In the genomic region with DNA sequence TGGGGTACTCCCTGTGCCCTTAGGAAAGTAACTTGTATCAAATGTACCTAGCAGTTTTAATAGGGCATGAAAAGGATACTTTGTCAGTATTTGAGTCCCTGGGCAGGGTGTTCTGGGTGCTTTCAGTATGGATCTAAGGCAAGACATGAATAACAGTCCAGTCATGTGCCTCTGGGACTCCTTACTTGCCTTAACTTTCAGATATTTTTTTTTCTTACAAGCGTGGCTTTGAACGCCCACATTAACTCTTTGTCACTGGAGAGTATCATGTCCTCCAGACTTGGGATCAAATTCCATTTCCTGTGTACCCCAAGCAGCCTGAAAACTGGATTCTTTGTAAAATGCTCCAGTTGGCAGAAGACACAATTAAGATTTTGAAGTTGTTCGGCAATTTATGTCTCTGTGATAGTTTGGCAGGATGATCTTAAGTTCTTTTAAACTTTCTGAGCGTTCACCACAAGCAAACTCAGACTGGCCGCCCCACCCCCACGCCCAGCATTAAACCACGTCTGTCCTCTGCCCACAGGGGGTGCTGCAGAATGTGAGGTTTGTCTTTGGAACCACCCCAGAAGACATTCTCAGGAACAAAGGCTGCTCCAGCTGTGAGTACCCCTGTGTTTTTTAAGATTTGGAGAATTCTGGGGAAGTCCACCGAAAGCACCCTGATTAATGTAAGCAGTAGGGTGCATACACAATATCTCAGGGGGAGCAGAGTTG, we compare ENCODE assay signal across 8 mouse cellular contexts. TPM values are rescaled to one million over a fixed set of nuclear protein-coding genes. Genes with fewer than 3 reads are reported as not detected.
A peak's percentile ranks its signal among the peaks of the same experiment; 100 is the strongest.
DNase-seq lines count a peak whose midpoint lies in the region; ATAC-seq lines count a peak whose summit lies in the region.

No protein-coding gene starts in this region.

- 42% methylated on average over 8 of the region's 8 CpGs for WGBS in forebrain, embryonic 16.5 days
- WGBS in kidney, embryonic 16.5 days, result 33% methylated on average over 8 of the region's 8 CpGs

- H3K4me3 ChIP-seq in forebrain, embryonic 16.5 days (replicated peaks; ENCODE audit: low read length), result peak overlapping the region; percentile 55
- peak overlapping the region; percentile 72 for H3K4me3 ChIP-seq in kidney, embryonic 16.5 days (ENCODE audit: low read length)

- 0 out of 2 replicates have a peak, but pooled peaks cover 5% of the 10 kb centered on the region for H3K27me3 ChIP-seq in forebrain, embryonic 16.5 days (replicated peaks; ENCODE audit: control insufficient read depth, insufficient read depth, low read length)
- no peaks in the 10 kb centered on the region; the same call in 1 of the 2 replicates for H3K27me3 ChIP-seq in kidney, embryonic 16.5 days (ENCODE audit: insufficient read depth, low read length)

- H3K9me3 ChIP-seq in forebrain, embryonic 16.5 days (ENCODE audit: control insufficient read depth, low read length), result no peaks in the 10 kb centered on the region
- H3K9me3 ChIP-seq in kidney, embryonic 16.5 days (ENCODE audit: low read length), result no peaks in the 10 kb centered on the region

- DNase-seq in urinary bladder, postnatal 14 days (ENCODE audit: low spot score), result peak; percentile 44
- no peak for DNase-seq in urinary bladder, postnatal 36 days (ENCODE audit: low spot score in 2 of 2)
- peak; percentile 24 for DNase-seq in lung, postnatal 25 days (ENCODE audit: low spot score)
- no peak for DNase-seq in layer of hippocampus, postnatal 36 days
- DNase-seq in cerebellum, adult 9-11 months, result no peak
- DNase-seq in spleen, postnatal 36 days (ENCODE audit: low spot score in 2 of 2), result no peak

- H3K4me1 ChIP-seq in forebrain, embryonic 16.5 days (replicated peaks; ENCODE audit: control insufficient read depth, insufficient read depth, low read length), result peaks cover 24% of the 10 kb centered on the region
- H3K4me1 ChIP-seq in kidney, embryonic 16.5 days (ENCODE audit: insufficient read depth, low read length), result peaks cover 52% of the 10 kb centered on the region

- H3K9ac ChIP-seq in forebrain, embryonic 16.5 days (replicated peaks; ENCODE audit: low read depth, low read length), result no peak overlapping the region
- H3K9ac ChIP-seq in kidney, embryonic 16.5 days (replicated peaks; ENCODE audit: low read length), result peak overlapping the region; percentile 51

- peak overlapping the region; percentile 83 for H3K4me2 ChIP-seq in forebrain, embryonic 16.5 days (ENCODE audit: low read length)
- H3K4me2 ChIP-seq in kidney, embryonic 16.5 days (replicated peaks; ENCODE audit: low read depth, low read length), result peak overlapping the region; percentile 96

- H3K36me3 ChIP-seq in forebrain, embryonic 16.5 days (ENCODE audit: control insufficient read depth, insufficient read depth), result no peaks in the 10 kb centered on the region
- H3K36me3 ChIP-seq in kidney, embryonic 16.5 days (ENCODE audit: insufficient read depth, low read length), result peaks cover 34% of the 10 kb centered on the region

- no peak for ATAC-seq in forebrain, embryonic 16.5 days
- ATAC-seq in kidney, embryonic 16.5 days (ENCODE audit: low FRiP score, low TSS enrichment), result no peak

- H3K27ac ChIP-seq in forebrain, embryonic 16.5 days (ENCODE audit: low read length), result no peak overlapping the region
- peak overlapping the region; percentile 19 for H3K27ac ChIP-seq in kidney, embryonic 16.5 days (ENCODE audit: low read length)

RNA-seq across cellular contexts. Expression of gene Thbs1, which starts 2.3 kb away (rescaled TPM):
- polyA plus RNA-seq in forebrain, embryonic 16.5 days (2015; fragmentation: Nextera tagmentation; extraction: Ambion mirVana), result 11.5 and 17.3 TPM in 2 replicates
- polyA plus RNA-seq in kidney, embryonic 16.5 days (2015; fragmentation: Nextera tagmentation; extraction: Ambion mirVana), result 50.9 and 54.6 TPM in 2 replicates
- total RNA-seq in layer of hippocampus, postnatal 36 days (2021), result 1 to 10 TPM; 1.9 to 2.7 TPM

Comparison
In these comparisons a context has a peak if more than half of its experiments do, and no peak if none do; other contexts are left out.
1. DNase-seq: peak in urinary bladder, postnatal 14 days (single experiment) and lung, postnatal 25 days (single experiment); none in urinary bladder, postnatal 36 days (0 of 2), layer of hippocampus, postnatal 36 days (0 of 2), cerebellum, adult 9-11 months (single experiment) and spleen, postnatal 36 days (0 of 2).